Mouse (Mus musculus) erythroblast, embryonic 14.5 days (primary cell): ENCODE results near the gene Lgals4. TPM values are rescaled to one million over a fixed set of nuclear protein-coding genes. Genes with fewer than 3 reads are reported as not detected.

Experiments used
- H3K27me3 ChIP-seq: 2 replicates; pipeline ENCODE4 v1.6.1; 2012; ENCODE audit warnings: inconsistent platforms; ENCODE audit not compliant: control insufficient read depth
- H3K36me3 ChIP-seq: 2 replicates; pipeline ENCODE4 v1.6.1; 2012; ENCODE audit warnings: mild to moderate bottlenecking, inconsistent platforms; ENCODE audit not compliant: control insufficient read depth
- H3K4me1 ChIP-seq: 2 replicates; pipeline ENCODE4 v1.6.1; 2012; ENCODE audit warnings: inconsistent platforms; ENCODE audit not compliant: control insufficient read depth
- H3K4me3 ChIP-seq: replicated peaks from 2 replicates; pipeline ENCODE3; 2012; ENCODE audit warnings: moderate library complexity, mild to moderate bottlenecking, inconsistent platforms
- H3K9me3 ChIP-seq: 2 replicates; pipeline ENCODE4 v1.6.1; 2012; ENCODE audit warnings: low read length, inconsistent platforms, mixed read lengths; ENCODE audit not compliant: control insufficient read depth
- GATA1 ChIP-seq: IDR thresholded peaks from 2 replicates; pipeline ENCODE4 v1.6.1; 2012; ENCODE audit warnings: low read length, inconsistent platforms, mixed read lengths
- TAL1 ChIP-seq: IDR thresholded peaks from 3 replicates; pipeline ENCODE4 v1.6.1; 2012; ENCODE audit warnings: low read length, inconsistent platforms, mixed read lengths
- polyA plus RNA-seq: library from polyadenylated mRNA; stranded (reverse); fragments of >175 nt; gene quantifications from 2 replicates; pipeline ENCODE4 v1.2.3, GENCODE M21; 2012

Gene Lgals4
- 0.04 and 0.17 TPM in 2 replicates for polyA plus RNA-seq

DNA sequence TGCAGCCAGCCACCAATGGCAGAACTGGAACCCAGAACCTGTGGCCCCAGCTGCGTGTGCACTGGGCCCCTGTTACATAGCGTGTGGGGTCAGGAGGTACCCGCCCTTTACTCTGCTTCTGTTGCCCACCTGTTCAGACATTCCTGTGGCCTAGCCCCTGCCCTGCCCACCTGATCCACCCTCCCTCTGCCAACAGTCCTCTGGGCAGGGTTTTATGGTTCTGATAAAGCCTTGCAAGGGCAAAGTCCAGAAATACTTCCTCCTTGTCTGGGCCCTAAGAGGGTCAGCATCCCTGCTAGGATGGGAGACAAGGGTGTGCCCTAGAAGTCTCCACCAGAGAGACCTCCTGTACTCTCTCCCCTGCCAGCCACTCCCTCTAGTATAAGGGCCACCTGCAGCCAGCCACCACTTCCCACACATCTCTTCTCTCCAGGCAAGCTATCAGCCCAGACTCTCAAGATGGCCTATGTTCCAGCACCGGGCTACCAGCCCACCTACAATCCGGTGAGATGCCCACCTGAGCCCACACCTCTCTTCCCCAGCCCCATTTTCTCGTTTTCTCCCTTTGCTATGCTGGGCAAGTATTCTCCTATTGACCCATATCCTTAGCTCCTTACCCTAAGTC is at the start of gene Lgals4:
TSS of gene Lgals4 (plus strand) at position 132 of the 625 bp plus-strand sequence.
- H3K9me3 ChIP-seq = no peaks in the 10 kb centered on the region
- TF ChIP-seq TAL1 = no peak
- no peak for TF ChIP-seq GATA1
- peaks cover 27% of the 10 kb centered on the region for H3K36me3 ChIP-seq
- H3K4me1 ChIP-seq = peaks cover 22% of the 10 kb centered on the region
- no peak within 1 kb of the TSS for H3K4me3 ChIP-seq
- no peaks in the 10 kb centered on the region for H3K27me3 ChIP-seq

DNA sequence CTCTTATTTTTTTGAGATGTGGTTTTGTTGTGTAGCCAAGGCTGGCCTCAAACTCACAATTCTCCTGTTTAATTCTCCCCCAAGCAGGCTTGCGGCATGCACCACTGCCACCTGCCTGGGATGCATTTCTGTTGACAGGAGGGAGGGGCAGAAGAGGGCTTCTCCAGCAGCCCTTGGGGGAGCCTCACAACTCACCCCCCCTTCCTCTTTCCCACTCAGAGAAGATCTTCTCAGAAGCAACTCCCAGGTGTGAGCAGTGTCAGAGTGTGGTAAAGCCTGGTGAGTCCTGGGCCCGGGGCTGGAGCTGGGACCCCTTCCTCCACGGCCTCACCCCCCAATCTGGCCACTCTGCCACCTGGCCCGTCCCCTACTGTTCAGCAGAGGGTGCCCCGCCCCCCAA is 48.5 kb upstream of the Lgals4 start:
- no peaks in the 10 kb centered on the region for H3K27me3 ChIP-seq
- H3K4me3 ChIP-seq = no peak overlapping the region
- TF ChIP-seq TAL1 = no peak
- no peaks in the 10 kb centered on the region for H3K9me3 ChIP-seq
- peaks cover 10% of the 10 kb centered on the region for H3K4me1 ChIP-seq
- peaks cover 42% of the 10 kb centered on the region for H3K36me3 ChIP-seq

DNA sequence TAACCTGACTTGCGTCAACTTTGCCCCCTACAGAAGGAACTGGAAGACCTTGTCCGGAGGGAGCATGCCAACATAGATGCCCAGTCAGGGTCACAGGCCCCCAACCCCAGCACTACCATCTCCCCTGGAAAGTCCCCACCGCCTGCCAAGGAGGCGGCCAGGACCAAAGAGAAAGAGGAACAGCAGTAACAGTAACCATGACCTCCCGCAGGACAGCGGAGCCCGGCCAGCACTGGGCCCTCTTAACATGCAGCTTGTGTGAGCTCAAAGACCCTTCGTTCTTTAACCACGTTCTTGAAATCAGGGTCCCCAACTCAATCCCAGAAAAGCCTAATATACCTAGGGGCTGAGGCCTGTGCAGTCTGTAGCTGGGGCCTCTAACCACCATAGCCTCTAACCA is 45.8 kb upstream of the Lgals4 start:
- no peaks in the 10 kb centered on the region for H3K27me3 ChIP-seq
- peaks cover 31% of the 10 kb centered on the region for H3K36me3 ChIP-seq
- TF ChIP-seq GATA1 (no peak), TAL1 (no peak)
- H3K4me3 ChIP-seq = no peak overlapping the region
- no peaks in the 10 kb centered on the region for H3K4me1 ChIP-seq
- no peaks in the 10 kb centered on the region for H3K9me3 ChIP-seq

DNA sequence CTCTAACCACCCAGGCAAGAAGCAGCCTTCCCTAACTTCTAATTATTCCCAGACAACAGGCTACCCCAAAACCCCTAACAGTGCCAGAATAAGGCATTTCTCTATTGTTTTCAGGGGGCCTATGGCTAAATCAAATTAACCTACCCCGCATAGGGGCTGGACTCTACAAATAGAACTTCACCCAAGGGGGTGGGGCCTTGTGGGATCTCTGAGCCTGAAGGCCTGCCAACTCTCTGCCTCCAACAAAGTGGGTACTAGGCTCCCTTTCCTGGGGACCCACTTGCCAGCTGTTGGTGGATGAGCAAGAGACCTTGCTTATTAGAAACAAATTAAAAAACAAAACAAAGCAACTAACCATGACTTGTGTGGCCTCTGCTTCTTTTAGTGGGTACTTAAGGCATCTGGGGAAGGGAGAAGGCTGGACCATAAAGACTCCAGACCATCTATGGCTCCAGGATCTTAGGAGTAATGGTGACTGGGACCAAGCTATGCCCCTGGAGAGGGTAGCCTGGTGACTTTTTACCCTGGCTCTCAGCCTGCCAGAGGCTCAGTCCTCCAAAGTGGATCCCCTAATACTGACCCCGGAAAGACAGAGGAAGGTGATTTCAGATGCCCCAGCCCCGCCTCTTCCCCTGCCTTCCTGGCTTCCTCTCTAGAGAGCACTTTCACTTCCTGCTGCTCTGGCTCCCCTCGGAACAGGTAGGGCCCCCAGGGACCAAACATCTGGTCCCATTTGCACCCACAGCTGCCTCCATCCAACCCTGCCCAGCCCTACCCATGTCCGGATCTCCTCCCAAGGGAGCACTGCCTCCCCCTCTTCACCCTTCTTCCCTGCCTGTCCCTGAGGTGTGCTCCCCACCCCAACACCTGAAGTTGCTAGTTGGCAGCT is 45.1 kb upstream of the Lgals4 start, which contains the start of gene Rinl:
TSS of gene Rinl (plus strand) at position 663 of the 889 bp plus-strand sequence.
- Histone ChIP-seq H3K9me3 (no peaks in the 10 kb centered on the region), H3K27me3 (no peaks in the 10 kb centered on the region), H3K36me3 (peaks cover 26% of the 10 kb centered on the region), H3K4me3 (no peak within 1 kb of the TSS), H3K4me1 (no peaks in the 10 kb centered on the region)
- TF ChIP-seq TAL1 (no peak), GATA1 (no peak)

DNA sequence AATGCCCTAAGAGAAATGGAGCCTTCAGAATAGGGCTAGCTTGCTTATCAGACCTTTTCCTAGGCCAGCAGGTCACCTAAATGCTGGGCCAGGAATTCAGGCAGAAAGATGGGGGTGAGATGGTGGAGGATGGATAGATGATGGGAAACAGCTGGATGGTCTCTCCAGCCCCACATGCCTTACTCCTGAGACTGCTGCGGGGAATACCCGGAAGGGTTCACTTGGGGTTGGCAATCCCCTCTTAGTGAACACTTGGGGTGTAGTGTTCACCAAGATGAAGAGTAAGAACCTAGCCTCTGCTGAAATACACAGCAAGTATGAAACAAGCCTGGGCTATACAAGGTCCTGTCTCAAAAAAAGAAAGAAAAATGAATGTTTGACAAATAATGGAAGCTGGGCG is 44.4 kb upstream of the Lgals4 start:
- no peak for TF ChIP-seq GATA1
- no peak for TF ChIP-seq TAL1
- H3K4me3 ChIP-seq = no peak overlapping the region
- H3K27me3 ChIP-seq = no peaks in the 10 kb centered on the region
- no peaks in the 10 kb centered on the region for H3K9me3 ChIP-seq
- no peaks in the 10 kb centered on the region for H3K4me1 ChIP-seq
- peaks cover 20% of the 10 kb centered on the region for H3K36me3 ChIP-seq

DNA sequence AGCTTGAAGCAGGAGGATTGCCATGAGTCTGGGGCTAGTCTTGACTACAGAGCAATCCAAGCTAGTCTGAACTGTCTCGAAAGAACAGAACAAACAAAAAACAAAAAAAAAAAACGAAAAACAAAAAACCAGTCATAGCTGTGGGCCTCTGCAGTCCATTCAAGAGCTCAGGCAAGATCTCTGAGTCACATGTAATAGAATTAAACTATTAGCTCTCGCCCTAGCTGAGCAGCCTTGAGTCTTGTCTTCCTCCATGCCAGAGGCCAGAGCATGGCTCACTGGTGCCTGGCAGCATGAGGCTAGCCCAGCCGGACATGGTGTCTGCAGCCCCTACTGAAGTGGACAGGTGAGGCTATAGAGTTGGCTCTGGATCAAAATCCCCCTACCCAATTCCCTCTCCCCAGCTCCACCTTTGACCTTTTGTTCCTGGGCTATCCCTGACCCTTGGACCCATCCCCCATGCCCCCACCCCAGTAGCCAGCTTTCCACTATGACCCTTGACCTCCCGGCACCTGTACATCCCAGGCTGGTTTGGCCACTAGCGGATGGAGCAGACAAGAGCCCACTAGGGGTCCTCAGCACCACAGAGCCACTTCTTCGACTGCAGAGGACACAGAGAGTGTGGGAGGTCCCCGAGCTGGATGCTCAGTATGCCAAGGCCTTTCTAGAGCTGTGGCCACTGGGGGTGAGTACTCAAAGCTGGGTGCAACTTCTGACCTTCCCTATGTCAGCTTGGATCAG is 43.4 kb upstream of the Lgals4 start:
- H3K4me1 ChIP-seq = peaks cover 4% of the 10 kb centered on the region
- H3K4me3 ChIP-seq = no peak overlapping the region
- TF ChIP-seq GATA1 (no peak), TAL1 (no peak)

DNA sequence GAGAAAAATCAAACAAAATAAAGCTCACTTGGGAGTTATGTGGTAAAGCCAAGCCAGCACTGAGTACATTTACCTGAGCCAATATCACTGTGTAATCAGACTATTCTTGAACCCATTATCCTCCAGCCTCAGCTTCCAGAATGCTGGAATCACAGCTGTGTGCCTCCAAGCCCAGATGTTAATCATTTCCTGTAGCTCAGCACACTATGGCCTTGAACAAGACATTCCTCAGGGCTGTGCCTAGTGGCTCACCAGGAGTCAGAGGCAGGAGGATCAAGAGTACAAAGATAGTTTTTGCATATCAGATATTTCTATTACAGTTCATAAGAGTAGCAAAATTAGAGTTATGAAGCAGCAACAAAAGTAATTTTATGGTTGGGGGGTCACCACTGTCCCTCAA is 41.9 kb upstream of the Lgals4 start:
- peaks cover 5% of the 10 kb centered on the region for H3K36me3 ChIP-seq
- no peak overlapping the region for H3K4me3 ChIP-seq
- H3K4me1 ChIP-seq = peaks cover 18% of the 10 kb centered on the region
- no peak for TF ChIP-seq GATA1
- TF ChIP-seq TAL1 = no peak
- H3K27me3 ChIP-seq = peaks cover 8% of the 10 kb centered on the region
- H3K9me3 ChIP-seq = no peaks in the 10 kb centered on the region

More for the DNA sequence above, 43.4 kb upstream of the Lgals4 start:
- peaks cover 13% of the 10 kb centered on the region for H3K36me3 ChIP-seq
- H3K9me3 ChIP-seq = no peaks in the 10 kb centered on the region
- peaks cover 3% of the 10 kb centered on the region for H3K27me3 ChIP-seq

DNA sequence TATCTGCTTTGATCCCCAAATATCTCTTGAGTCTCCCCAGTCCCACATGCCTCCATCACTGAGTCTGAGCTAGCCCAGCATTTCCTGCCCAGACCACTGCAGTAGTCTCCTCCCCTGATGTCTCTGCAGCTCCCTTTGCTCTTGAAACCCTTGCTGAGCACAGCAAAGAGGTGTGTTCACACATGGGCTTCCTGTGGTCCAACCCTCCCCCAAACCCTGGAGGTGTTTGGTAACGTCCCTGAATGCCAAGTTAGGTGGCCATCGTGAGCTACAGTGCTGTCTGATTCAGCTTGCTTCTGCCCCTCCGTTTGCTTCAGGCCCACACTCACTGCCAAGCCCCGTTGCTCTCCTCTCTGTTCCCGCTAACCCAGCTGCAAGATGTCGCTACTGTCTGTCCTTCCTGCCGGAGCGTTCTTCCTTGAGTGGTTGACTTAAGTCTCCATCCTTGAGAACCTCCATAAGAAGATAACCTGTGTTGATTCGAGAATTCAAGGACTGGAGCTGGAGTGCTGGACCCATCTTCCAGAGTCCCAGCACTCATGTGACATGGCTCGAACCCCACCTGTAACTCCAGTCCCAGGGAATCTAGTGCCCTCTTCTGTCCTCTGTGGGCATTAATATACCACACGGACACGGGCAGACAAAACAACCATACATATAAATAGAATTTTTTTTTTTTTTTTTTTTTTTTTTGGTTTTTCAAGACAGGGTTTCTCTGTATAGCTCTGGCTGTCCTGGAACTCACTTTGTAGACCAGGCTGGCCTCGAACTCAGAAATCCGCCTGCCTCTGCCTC is 41.1 kb upstream of the Lgals4 start:
- Histone ChIP-seq H3K36me3 (peaks cover 4% of the 10 kb centered on the region), H3K4me3 (no peak overlapping the region), H3K27me3 (peaks cover 8% of the 10 kb centered on the region), H3K9me3 (no peaks in the 10 kb centered on the region), H3K4me1 (peaks cover 25% of the 10 kb centered on the region)
- TF ChIP-seq GATA1 = no peak
- no peak for TF ChIP-seq TAL1
